Mouse (Mus musculus) liver, embryonic 12.5 days (tissue): ENCODE results near the gene Abcb4. TPM values are rescaled to one million over a fixed set of nuclear protein-coding genes. Genes with fewer than 3 reads are reported as not detected.
A peak's percentile ranks its signal among the peaks of the same experiment; 100 is the strongest.

Experiments used
- ATAC-seq: fragments of 200-750 bp; cut with Nextera tagmentation; 2 replicates; pipeline ENCODE4 v1.8.0; 2017; ENCODE audit warnings: moderate number of reproducible peaks, mild to moderate bottlenecking, moderate library complexity
- H3K27ac ChIP-seq: fragments of 300-500 bp; sonication (generic); 2 replicates; pipeline ENCODE4 v1.5.1; 2016; ENCODE audit warnings: mild to moderate bottlenecking
- H3K27me3 ChIP-seq: fragments of 300-500 bp; sonication (generic); replicated peaks from 2 replicates; pipeline ENCODE4 v1.6.1; 2016; ENCODE audit warnings: mild to moderate bottlenecking, moderate library complexity
- H3K36me3 ChIP-seq: fragments of 300-500 bp; sonication (generic); 2 replicates; pipeline ENCODE4 v1.6.1; 2016; ENCODE audit warnings: mild to moderate bottlenecking, moderate library complexity
- H3K4me1 ChIP-seq: fragments of 300-500 bp; sonication (generic); 2 replicates; pipeline ENCODE4 v1.6.1; 2016
- H3K4me2 ChIP-seq: fragments of 300-500 bp; sonication (generic); 2 replicates; pipeline ENCODE4 v1.6.1; 2016; ENCODE audit warnings: mild to moderate bottlenecking, moderate library complexity
- H3K4me3 ChIP-seq: fragments of 300-500 bp; sonication (generic); 2 replicates; pipeline ENCODE4 v1.5.1; 2016; ENCODE audit warnings: mild to moderate bottlenecking, moderate library complexity
- H3K9ac ChIP-seq: fragments of 300-500 bp; sonication (generic); 2 replicates; pipeline ENCODE4 v1.6.1; 2016; ENCODE audit warnings: mild to moderate bottlenecking, moderate library complexity
- H3K9me3 ChIP-seq: fragments of 300-500 bp; sonication (generic); replicated peaks from 2 replicates; pipeline ENCODE4 v1.6.1; 2016; ENCODE audit warnings: mild to moderate bottlenecking, moderate library complexity
- WGBS: fragments of 180-500 bp; shearing (Covaris S2); methylation state at CpG from one replicate; pipeline ENCODE4 v1.1.7; 2016; ENCODE audit not compliant: insufficient replicate concordance; 5-methylcytosine and 5-hydroxymethylcytosine counted together
- polyA plus RNA-seq: library from polyadenylated mRNA; unstranded; fragments of >200 nt; fragmentation: Nextera tagmentation; extraction: Ambion mirVana; gene quantifications from 2 replicates; pipeline ENCODE4 v1.2.1, GENCODE M21; 2016

Abcb4 gene
- polyA plus RNA-seq, 1 experiment from 2014 or later = 37.8 TPM

- Histone ChIP-seq H3K9ac (no peak overlapping the region), H3K4me2 (no peak overlapping the region), H3K36me3 (no peaks in the 10 kb centered on the region), H3K9me3 (no peaks in the 10 kb centered on the region), H3K27ac (no peak overlapping the region), H3K4me1 (no peaks in the 10 kb centered on the region), H3K4me3 (no peak overlapping the region), H3K27me3 (no peaks in the 10 kb centered on the region)
- no peak for ATAC-seq
- 52% methylated on average over 5 of the region's 5 CpGs for WGBS
Measured at GRCm38 (mm10) chr5:8877800-8878199, 15.7 kb upstream of the Abcb4 start.

- no peaks in the 10 kb centered on the region for H3K27me3 ChIP-seq
- WGBS = 52% methylated on average over 2 of the region's 2 CpGs
- ATAC-seq = no peak
- H3K9ac ChIP-seq = no peak overlapping the region
- H3K9me3 ChIP-seq = no peaks in the 10 kb centered on the region
- H3K27ac ChIP-seq = no peak overlapping the region
- H3K4me1 ChIP-seq = no peaks in the 10 kb centered on the region
- no peak overlapping the region for H3K4me3 ChIP-seq
- no peak overlapping the region for H3K4me2 ChIP-seq
- H3K36me3 ChIP-seq = no peaks in the 10 kb centered on the region
Measured at GRCm38 (mm10) chr5:8885837-8886236, 7.7 kb upstream of the Abcb4 start.

- WGBS = 5% methylated on average over 15 of the region's 15 CpGs
Measured at GRCm38 (mm10) chr5:8894104-8894425, 548 bp downstream of the Abcb4 start.

GRCm38 (mm10) chr5:8894641-8895490, 1.3 kb downstream of the Abcb4 start:
- WGBS = 18% methylated on average over 15 of the region's 15 CpGs
- peak overlapping the region; percentile 74 for H3K4me2 ChIP-seq
- H3K36me3 ChIP-seq = peaks cover 30% of the 10 kb centered on the region
- peak overlapping the region; percentile 98 for H3K27ac ChIP-seq
- peak overlapping the region; percentile 92 for H3K9ac ChIP-seq
- no peaks in the 10 kb centered on the region for H3K27me3 ChIP-seq
- no peaks in the 10 kb centered on the region for H3K9me3 ChIP-seq
- ATAC-seq = peak; percentile 78
- peak overlapping the region; percentile 80 for H3K4me3 ChIP-seq
- peaks cover 52% of the 10 kb centered on the region for H3K4me1 ChIP-seq

More at GRCm38 (mm10) chr5:8894104-8894425, 548 bp downstream of the Abcb4 start:
- Histone ChIP-seq H3K4me2 (peak overlapping the region; percentile 74), H3K36me3 (peaks cover 23% of the 10 kb centered on the region), H3K27me3 (no peaks in the 10 kb centered on the region), H3K4me1 (peaks cover 52% of the 10 kb centered on the region), H3K9ac (peak overlapping the region; percentile 92), H3K9me3 (no peaks in the 10 kb centered on the region), H3K4me3 (peak overlapping the region; percentile 80), H3K27ac (peak overlapping the region; percentile 98)
- no peak for ATAC-seq

GRCm38 (mm10) chr5:8896198-8896597, 2.7 kb downstream of the Abcb4 start:
- Histone ChIP-seq H3K4me3 (peak overlapping the region; percentile 80; the same call in 1 of the 2 replicates), H3K4me2 (peak overlapping the region; percentile 74), H3K9me3 (no peaks in the 10 kb centered on the region), H3K27me3 (no peaks in the 10 kb centered on the region), H3K36me3 (peaks cover 44% of the 10 kb centered on the region), H3K9ac (no peak overlapping the region), H3K4me1 (peaks cover 52% of the 10 kb centered on the region), H3K27ac (no peak overlapping the region)
- WGBS = 54% methylated on average over 1 of the region's 1 CpGs
- ATAC-seq = no peak

- H3K9me3 ChIP-seq = no peaks in the 10 kb centered on the region
- WGBS = 87% methylated on average over 3 of the region's 3 CpGs
- no peaks in the 10 kb centered on the region for H3K27me3 ChIP-seq
- peaks cover 61% of the 10 kb centered on the region for H3K36me3 ChIP-seq
- no peak overlapping the region for H3K9ac ChIP-seq
- H3K4me3 ChIP-seq = no peak overlapping the region
- H3K4me2 ChIP-seq = no peak overlapping the region
- no peak for ATAC-seq
- H3K27ac ChIP-seq = 0 out of 2 replicates have a peak overlapping the region, but pooled peaks have one; percentile 10
- peaks cover 36% of the 10 kb centered on the region for H3K4me1 ChIP-seq
Measured at GRCm38 (mm10) chr5:8898246-8898645, 4.7 kb downstream of the Abcb4 start.

GRCm38 (mm10) chr5:8901001-8901400, 7.5 kb downstream of the Abcb4 start:
- ATAC-seq = no peak

GRCm38 (mm10) chr5:8902141-8902817, 8.8 kb downstream of the Abcb4 start:
- no peak overlapping the region for H3K4me3 ChIP-seq
- ATAC-seq = no peak
- H3K27me3 ChIP-seq = no peaks in the 10 kb centered on the region
- H3K9me3 ChIP-seq = no peaks in the 10 kb centered on the region
- H3K27ac ChIP-seq = no peak overlapping the region
- peaks cover 7% of the 10 kb centered on the region; the same call in 1 of the 2 replicates for H3K4me1 ChIP-seq
- H3K4me2 ChIP-seq = no peak overlapping the region
- peaks cover 83% of the 10 kb centered on the region for H3K36me3 ChIP-seq
- no peak overlapping the region for H3K9ac ChIP-seq
- 72% methylated on average over 6 of the region's 6 CpGs for WGBS

More at GRCm38 (mm10) chr5:8901001-8901400, 7.5 kb downstream of the Abcb4 start:
- Histone ChIP-seq H3K36me3 (peaks cover 81% of the 10 kb centered on the region), H3K4me2 (no peak overlapping the region), H3K9ac (no peak overlapping the region), H3K4me3 (no peak overlapping the region), H3K9me3 (no peaks in the 10 kb centered on the region), H3K4me1 (peaks cover 18% of the 10 kb centered on the region), H3K27ac (no peak overlapping the region), H3K27me3 (no peaks in the 10 kb centered on the region)
- 71% methylated on average over 1 of the region's 1 CpGs for WGBS

- Histone ChIP-seq H3K9ac (no peak overlapping the region), H3K4me3 (no peak overlapping the region), H3K4me1 (no peaks in the 10 kb centered on the region), H3K27ac (0 out of 2 replicates have a peak overlapping the region, but pooled peaks have one; percentile 11), H3K27me3 (no peaks in the 10 kb centered on the region), H3K9me3 (no peaks in the 10 kb centered on the region), H3K36me3 (peaks cover 86% of the 10 kb centered on the region), H3K4me2 (no peak overlapping the region)
- 82% methylated on average over 6 of the region's 6 CpGs for WGBS
- ATAC-seq = no peak
Measured at GRCm38 (mm10) chr5:8904539-8904938, 11.0 kb downstream of the Abcb4 start.

- no peak for ATAC-seq
- no peak overlapping the region for H3K4me2 ChIP-seq
- no peak overlapping the region for H3K9ac ChIP-seq
- 63% methylated on average over 8 of the region's 8 CpGs for WGBS
- no peaks in the 10 kb centered on the region for H3K4me1 ChIP-seq
- H3K27ac ChIP-seq = no peak overlapping the region
- no peak overlapping the region for H3K4me3 ChIP-seq
- H3K36me3 ChIP-seq = peaks cover 83% of the 10 kb centered on the region
- H3K27me3 ChIP-seq = no peaks in the 10 kb centered on the region
- H3K9me3 ChIP-seq = no peaks in the 10 kb centered on the region
Measured at GRCm38 (mm10) chr5:8911567-8912198, 18.2 kb downstream of the Abcb4 start.

GRCm38 (mm10) chr5:8916400-8916799, 22.9 kb downstream of the Abcb4 start:
- Histone ChIP-seq H3K4me3 (no peak overlapping the region), H3K9ac (no peak overlapping the region), H3K9me3 (no peaks in the 10 kb centered on the region), H3K27ac (no peak overlapping the region), H3K36me3 (peaks cover 73% of the 10 kb centered on the region), H3K4me1 (no peaks in the 10 kb centered on the region), H3K4me2 (no peak overlapping the region), H3K27me3 (no peaks in the 10 kb centered on the region)
- no peak for ATAC-seq
- 45% methylated on average over 2 of the region's 2 CpGs for WGBS

GRCm38 (mm10) chr5:8917069-8917468, 23.6 kb downstream of the Abcb4 start:
- Histone ChIP-seq H3K4me2 (no peak overlapping the region), H3K9ac (no peak overlapping the region), H3K9me3 (no peaks in the 10 kb centered on the region), H3K27me3 (no peaks in the 10 kb centered on the region), H3K4me3 (no peak overlapping the region), H3K36me3 (peaks cover 72% of the 10 kb centered on the region), H3K4me1 (no peaks in the 10 kb centered on the region), H3K27ac (no peak overlapping the region)
- no peak for ATAC-seq
- 26% methylated on average over 6 of the region's 6 CpGs for WGBS
